Mouse (Mus musculus): Measurements from ENCODE around the gene Pdcd1lg2. TPM values are rescaled to one million over a fixed set of nuclear protein-coding genes. Genes with fewer than 3 reads are reported as not detected.

Pdcd1lg2 gene
- polyA plus RNA-seq, 1 experiment from 2014 or later, result not detected

DNA sequence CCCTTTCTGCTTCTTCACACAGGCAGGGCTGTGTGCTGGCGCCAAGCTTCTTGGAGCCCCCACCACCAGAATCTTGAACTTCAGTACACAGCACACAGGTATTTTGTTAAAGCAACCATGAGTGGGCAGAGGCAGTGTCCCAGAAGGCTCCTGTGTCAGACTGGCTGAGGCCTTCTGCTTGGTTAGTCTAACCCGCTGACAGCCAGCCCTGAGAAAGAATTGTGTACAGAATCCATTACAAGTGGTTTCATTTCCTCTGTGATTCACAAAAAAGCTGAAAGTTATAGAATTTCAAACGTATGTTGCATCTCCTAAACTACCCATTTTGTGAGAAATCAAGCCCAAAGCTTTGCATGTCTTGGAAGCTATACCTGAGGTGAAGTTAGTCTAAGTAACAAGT lies 19.8 kb downstream of the Pdcd1lg2 start:
- no peak overlapping the region for H3K27ac ChIP-seq (replicated peaks)
- no peak for ATAC-seq (replicated peaks)
- H3K4me3 ChIP-seq, result no peak overlapping the region
- no peaks in the 10 kb centered on the region for H3K27me3 ChIP-seq
- no peak overlapping the region for H3K9ac ChIP-seq (replicated peaks)
- no peak overlapping the region for H3K4me2 ChIP-seq (replicated peaks)
- H3K36me3 ChIP-seq, result no peaks in the 10 kb centered on the region
- no peaks in the 10 kb centered on the region for H3K4me1 ChIP-seq
- 85% methylated on average over 3 of the region's 3 CpGs for WGBS
- no peaks in the 10 kb centered on the region for H3K9me3 ChIP-seq

DNA sequence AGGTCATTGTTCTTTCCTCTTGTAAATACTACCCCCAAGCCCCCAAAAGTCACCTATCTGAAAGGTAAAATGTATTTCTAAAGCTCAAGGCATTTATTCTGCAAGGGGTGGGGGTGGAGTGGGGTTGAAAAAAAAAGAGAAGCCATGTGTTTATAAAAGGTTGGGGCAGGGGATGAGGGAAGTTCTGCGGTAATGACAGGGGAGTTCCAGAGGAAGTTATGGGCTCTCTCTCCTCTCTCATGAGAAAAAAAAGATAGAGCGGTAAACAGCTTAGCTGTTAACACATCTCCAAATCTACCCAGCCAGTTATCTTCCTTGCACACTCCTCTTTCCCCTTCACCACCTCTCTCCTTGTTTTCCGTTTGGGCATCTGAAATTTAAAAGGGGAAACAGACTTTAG lies 20.2 kb downstream of the Pdcd1lg2 start:
- H3K4me3 ChIP-seq, result no peak overlapping the region
- no peak overlapping the region for H3K9ac ChIP-seq (replicated peaks)
- no peak overlapping the region for H3K4me2 ChIP-seq (replicated peaks)
- whole genome bisulfite sequencing, result 87% methylated on average over 3 of the region's 3 CpGs
- no peak overlapping the region for H3K27ac ChIP-seq (replicated peaks)
- H3K36me3 ChIP-seq, result no peaks in the 10 kb centered on the region
- H3K9me3 ChIP-seq, result no peaks in the 10 kb centered on the region
- no peaks in the 10 kb centered on the region for H3K27me3 ChIP-seq
- no peaks in the 10 kb centered on the region for H3K4me1 ChIP-seq
- no peak for ATAC-seq (replicated peaks)

DNA sequence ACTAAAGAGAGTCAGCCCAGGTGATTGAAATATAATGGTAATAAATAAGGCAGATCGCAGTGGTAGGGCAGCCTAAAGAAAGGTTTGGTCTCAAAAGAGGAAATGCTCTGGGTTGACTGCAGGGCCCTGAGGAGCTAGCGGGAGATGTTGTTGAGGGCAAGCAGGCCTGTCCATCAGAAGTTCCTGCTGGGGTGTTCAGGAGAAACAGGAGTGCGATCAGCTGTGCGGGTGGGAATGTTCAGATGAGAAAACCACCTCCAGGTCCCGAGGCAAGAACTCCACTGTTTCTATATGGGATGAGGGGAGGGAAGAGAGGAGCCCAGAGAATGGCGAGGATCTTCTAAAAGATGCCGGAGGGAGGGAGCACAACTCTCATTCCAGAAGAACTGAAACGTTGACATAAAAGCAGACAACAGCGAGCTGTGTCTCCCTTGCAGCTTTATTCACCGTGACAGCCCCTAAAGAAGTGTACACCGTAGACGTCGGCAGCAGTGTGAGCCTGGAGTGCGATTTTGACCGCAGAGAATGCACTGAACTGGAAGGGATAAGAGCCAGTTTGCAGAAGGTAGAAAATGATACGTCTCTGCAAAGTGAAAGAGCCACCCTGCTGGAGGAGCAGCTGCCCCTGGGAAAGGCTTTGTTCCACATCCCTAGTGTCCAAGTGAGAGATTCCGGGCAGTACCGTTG lies 26.2 kb downstream of the Pdcd1lg2 start:
- Histone ChIP-seq H3K4me3 (no peak overlapping the region), H3K27ac (replicated peaks) (no peak overlapping the region), H3K9me3 (no peaks in the 10 kb centered on the region), H3K9ac (replicated peaks) (no peak overlapping the region), H3K36me3 (no peaks in the 10 kb centered on the region), H3K4me1 (no peaks in the 10 kb centered on the region), H3K4me2 (replicated peaks) (no peak overlapping the region), H3K27me3 (no peaks in the 10 kb centered on the region)
- ATAC-seq (replicated peaks), result no peak
- WGBS, result 85% methylated on average over 18 of the region's 18 CpGs

DNA sequence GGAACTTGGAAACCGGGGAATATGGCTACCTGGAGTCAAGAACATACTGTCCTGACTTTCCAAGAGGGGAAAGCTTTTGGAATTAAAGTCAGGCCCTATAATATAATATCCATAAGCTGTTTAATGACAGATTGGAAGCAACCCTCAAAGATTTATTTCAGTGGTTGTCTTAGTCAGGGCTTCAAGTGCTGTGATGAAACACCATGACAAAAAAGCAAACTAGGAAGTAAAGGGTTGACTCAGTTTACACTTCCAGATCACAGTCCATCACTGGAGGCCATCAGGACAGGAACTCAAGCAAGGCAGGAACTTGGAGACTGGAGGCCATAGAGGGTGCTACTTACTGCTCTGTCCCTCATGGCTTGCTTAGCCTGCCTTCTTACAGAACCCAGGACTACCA lies 27.1 kb downstream of the Pdcd1lg2 start:
- Histone ChIP-seq H3K36me3 (no peaks in the 10 kb centered on the region), H3K27me3 (no peaks in the 10 kb centered on the region), H3K4me2 (replicated peaks) (no peak overlapping the region), H3K9me3 (no peaks in the 10 kb centered on the region), H3K27ac (replicated peaks) (no peak overlapping the region), H3K4me3 (no peak overlapping the region), H3K4me1 (no peaks in the 10 kb centered on the region), H3K9ac (replicated peaks) (no peak overlapping the region)
- 93% methylated on average over 1 of the region's 1 CpGs for WGBS
- ATAC-seq (replicated peaks), result no peak

DNA sequence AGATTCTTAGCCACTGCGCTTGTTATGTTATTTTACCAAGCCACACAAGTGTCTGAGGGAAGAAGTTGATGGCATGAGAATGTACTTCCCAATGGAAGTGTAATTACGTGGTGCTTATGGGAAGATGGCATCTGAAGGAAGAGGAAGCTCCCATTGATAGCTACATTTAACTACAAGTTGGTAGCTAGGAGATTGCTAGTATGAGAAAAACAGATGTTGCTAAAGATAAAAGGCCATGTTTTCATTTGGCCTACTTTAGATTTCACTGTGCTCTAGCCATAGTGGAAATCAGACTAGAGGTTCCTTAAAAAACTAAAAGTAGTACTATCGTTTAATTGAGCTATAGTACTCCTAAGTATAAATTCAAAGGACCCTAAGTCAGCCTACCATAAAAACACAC lies 28.5 kb downstream of the Pdcd1lg2 start:
- 84% methylated on average over 3 of the region's 3 CpGs for WGBS
- H3K9me3 ChIP-seq, result no peaks in the 10 kb centered on the region
- no peak for ATAC-seq (replicated peaks)
- no peaks in the 10 kb centered on the region for H3K4me1 ChIP-seq
- no peak overlapping the region for H3K4me2 ChIP-seq (replicated peaks)
- H3K4me3 ChIP-seq, result no peak overlapping the region
- H3K27me3 ChIP-seq, result no peaks in the 10 kb centered on the region
- no peak overlapping the region for H3K27ac ChIP-seq (replicated peaks)
- no peaks in the 10 kb centered on the region for H3K36me3 ChIP-seq
- no peak overlapping the region for H3K9ac ChIP-seq (replicated peaks)

DNA sequence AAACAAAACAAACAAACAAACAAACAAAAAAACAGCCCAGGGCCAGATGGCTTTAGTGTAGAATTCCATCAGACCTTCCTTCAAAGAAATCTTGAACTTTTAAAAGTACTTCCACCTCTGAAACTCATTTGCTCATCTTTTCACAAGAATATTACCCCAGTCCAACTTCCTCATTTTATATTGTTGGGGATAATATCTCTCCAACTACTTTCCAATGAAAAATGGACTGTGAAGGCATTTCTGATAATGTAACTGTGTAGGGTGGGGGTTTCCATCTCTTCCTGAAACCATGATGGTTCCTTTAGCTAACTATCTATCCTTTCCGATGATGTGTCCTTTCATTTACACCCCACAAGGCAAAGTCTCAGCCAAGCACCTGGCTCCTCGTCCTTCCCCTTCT lies 31.8 kb downstream of the Pdcd1lg2 start:
- ATAC-seq (replicated peaks), result no peak
- WGBS, result 91% methylated on average over 2 of the region's 2 CpGs

DNA sequence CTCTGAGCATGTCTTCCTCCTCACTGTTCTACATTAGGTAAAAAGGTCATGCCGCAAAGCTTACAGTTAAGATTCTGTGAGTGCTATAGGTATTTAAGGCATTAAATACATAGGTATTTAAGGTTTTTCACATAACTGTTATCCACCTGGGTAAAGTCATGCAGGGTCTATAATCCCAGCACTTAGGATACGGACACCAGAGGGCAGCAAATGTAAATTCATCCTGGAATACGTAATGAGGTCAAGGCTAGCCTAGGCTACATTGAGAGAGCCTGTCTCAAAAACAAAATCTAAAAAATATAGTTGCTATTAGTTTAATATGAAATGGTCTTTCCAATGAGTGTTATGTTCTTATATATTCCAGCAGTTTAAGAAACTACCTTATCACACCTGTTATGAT lies 33.6 kb downstream of the Pdcd1lg2 start:
- Histone ChIP-seq H3K9ac (replicated peaks) (no peak overlapping the region), H3K4me3 (no peak overlapping the region), H3K9me3 (no peaks in the 10 kb centered on the region), H3K4me1 (no peaks in the 10 kb centered on the region), H3K27me3 (no peaks in the 10 kb centered on the region), H3K27ac (replicated peaks) (no peak overlapping the region), H3K4me2 (replicated peaks) (no peak overlapping the region), H3K36me3 (no peaks in the 10 kb centered on the region)
- no peak for ATAC-seq (replicated peaks)
- WGBS, result 91% methylated on average over 3 of the region's 3 CpGs

More for the DNA sequence above, 31.8 kb downstream of the Pdcd1lg2 start:
- Histone ChIP-seq H3K36me3 (no peaks in the 10 kb centered on the region), H3K4me2 (replicated peaks) (no peak overlapping the region), H3K9ac (replicated peaks) (no peak overlapping the region), H3K4me3 (no peak overlapping the region), H3K4me1 (no peaks in the 10 kb centered on the region), H3K9me3 (no peaks in the 10 kb centered on the region), H3K27me3 (no peaks in the 10 kb centered on the region), H3K27ac (replicated peaks) (no peak overlapping the region)

DNA sequence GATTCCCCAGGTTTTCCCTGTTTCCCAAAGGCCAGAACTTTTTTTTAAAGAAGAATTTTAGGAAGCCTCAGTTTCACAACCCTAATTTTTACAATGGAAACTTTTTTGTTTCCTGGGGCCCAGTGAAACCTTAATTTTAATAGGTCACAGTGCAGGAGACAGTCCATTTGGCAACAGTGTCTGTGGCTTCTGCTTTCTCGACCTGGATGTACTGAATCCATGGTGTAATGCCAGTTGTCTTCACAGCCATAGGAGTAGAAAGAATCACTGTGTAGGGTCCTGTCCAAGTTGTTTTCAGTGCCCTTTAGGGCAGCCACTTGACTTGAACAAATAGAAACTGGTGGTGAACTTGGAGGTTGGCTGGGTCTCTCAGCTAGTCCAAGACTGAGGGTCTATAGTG lies 37.7 kb downstream of the Pdcd1lg2 start:
- WGBS, result 83% methylated on average over 1 of the region's 1 CpGs
- H3K36me3 ChIP-seq, result no peaks in the 10 kb centered on the region
- H3K27ac ChIP-seq (replicated peaks), result no peak overlapping the region
- ATAC-seq (replicated peaks), result no peak
- no peaks in the 10 kb centered on the region for H3K4me1 ChIP-seq
- H3K4me3 ChIP-seq, result no peak overlapping the region
- no peaks in the 10 kb centered on the region for H3K9me3 ChIP-seq
- H3K9ac ChIP-seq (replicated peaks), result no peak overlapping the region
- no peak overlapping the region for H3K4me2 ChIP-seq (replicated peaks)
- no peaks in the 10 kb centered on the region for H3K27me3 ChIP-seq

DNA sequence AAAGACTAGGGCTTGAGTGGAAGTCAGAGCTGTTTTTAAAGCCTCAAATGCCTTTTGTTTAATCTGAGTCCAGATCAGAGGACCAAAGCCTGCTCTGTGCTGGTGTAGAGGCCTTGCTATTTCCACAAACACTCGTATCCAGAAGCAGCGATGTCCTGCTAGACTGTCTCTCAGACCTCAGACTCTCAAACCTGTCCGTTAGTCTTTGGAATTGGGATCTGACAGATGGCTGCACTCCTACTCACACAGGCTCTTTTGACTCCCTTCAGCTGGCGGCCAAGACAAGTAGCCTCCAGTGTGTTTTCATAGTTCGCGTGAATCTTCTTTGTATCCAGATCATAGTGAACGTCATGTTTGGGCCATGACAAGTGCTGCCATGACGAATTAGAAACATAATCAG lies 39.7 kb downstream of the Pdcd1lg2 start:
- Histone ChIP-seq H3K4me3 (no peak overlapping the region), H3K4me1 (no peaks in the 10 kb centered on the region), H3K36me3 (no peaks in the 10 kb centered on the region), H3K4me2 (replicated peaks) (no peak overlapping the region), H3K27ac (replicated peaks) (no peak overlapping the region), H3K9ac (replicated peaks) (no peak overlapping the region), H3K27me3 (no peaks in the 10 kb centered on the region), H3K9me3 (no peaks in the 10 kb centered on the region)
- 91% methylated on average over 8 of the region's 8 CpGs for WGBS
- ATAC-seq (replicated peaks), result no peak

DNA sequence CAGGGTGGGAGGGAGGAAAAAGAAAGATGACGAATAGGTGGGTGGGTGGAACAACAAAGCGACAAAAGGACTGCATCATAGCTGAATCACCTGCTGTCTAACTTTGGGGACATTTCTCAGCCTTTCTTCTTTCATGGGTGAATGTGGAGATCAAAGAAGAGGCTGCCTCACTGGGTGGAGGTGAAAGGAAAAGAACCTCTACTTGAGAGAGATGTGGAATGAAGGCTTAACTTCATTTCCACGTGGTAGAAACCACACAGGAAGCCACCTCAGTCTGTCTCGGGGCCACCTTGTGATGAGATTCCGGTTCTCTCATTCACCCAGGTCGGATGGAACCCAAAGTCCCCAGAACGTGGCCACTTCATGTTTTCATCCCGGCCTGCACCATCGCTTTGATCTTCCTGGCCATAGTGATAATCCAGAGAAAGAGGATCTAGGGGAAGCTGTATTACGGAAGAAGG lies 43.5 kb downstream of the Pdcd1lg2 start:
- Histone ChIP-seq H3K4me1 (no peaks in the 10 kb centered on the region), H3K9me3 (no peaks in the 10 kb centered on the region), H3K9ac (replicated peaks) (no peak overlapping the region), H3K36me3 (no peaks in the 10 kb centered on the region), H3K4me3 (no peak overlapping the region), H3K27ac (replicated peaks) (no peak overlapping the region), H3K27me3 (no peaks in the 10 kb centered on the region), H3K4me2 (replicated peaks) (no peak overlapping the region)
- WGBS, result 86% methylated on average over 10 of the region's 10 CpGs
- ATAC-seq (replicated peaks), result no peak

DNA sequence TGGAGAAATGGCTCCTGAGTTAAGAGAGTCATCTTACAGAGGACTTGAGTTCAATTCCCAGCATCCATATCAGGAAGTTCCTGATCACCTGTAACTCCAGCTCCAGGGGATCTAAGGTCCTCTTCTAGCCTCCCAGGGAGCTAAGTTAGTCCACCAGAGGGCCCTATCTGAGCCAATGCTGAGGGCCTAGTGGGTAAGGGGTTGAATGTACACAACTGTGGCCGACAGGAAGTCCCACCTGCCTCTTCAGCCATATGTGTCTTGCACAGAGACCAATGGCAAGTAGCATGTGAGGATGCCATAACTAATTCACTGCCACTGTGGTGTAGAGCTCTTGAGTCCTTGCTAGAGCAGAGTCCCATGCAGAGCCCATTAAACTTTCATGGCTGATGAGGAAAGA lies 44.4 kb downstream of the Pdcd1lg2 start:
- 81% methylated on average over 1 of the region's 1 CpGs for WGBS
- no peak for ATAC-seq (replicated peaks)
- no peaks in the 10 kb centered on the region for H3K27me3 ChIP-seq
- H3K36me3 ChIP-seq, result no peaks in the 10 kb centered on the region
- H3K9me3 ChIP-seq, result no peaks in the 10 kb centered on the region
- H3K4me3 ChIP-seq, result no peak overlapping the region
- H3K9ac ChIP-seq (replicated peaks), result no peak overlapping the region
- no peak overlapping the region for H3K4me2 ChIP-seq (replicated peaks)
- no peaks in the 10 kb centered on the region for H3K4me1 ChIP-seq
- no peak overlapping the region for H3K27ac ChIP-seq (replicated peaks)

DNA sequence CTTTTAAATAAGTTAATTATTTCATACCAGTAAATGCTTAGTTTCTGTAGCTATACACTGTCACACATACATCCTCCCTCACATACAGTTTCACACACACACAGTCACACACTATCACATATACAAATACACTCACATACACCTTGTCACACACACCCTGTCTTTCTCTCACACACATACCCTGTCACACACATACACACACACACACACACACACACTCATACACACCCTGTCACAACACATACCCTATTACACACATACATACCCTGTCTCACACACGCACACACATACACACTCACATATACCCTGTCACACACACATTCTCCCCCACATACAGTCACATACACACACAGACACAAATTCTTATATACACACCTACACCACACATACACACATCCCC lies 47.3 kb downstream of the Pdcd1lg2 start:
- no peaks in the 10 kb centered on the region for H3K9me3 ChIP-seq
- H3K4me1 ChIP-seq, result no peaks in the 10 kb centered on the region
- H3K9ac ChIP-seq (replicated peaks), result no peak overlapping the region
- no peaks in the 10 kb centered on the region for H3K27me3 ChIP-seq
- no peaks in the 10 kb centered on the region for H3K36me3 ChIP-seq
- H3K4me3 ChIP-seq, result no peak overlapping the region
- H3K4me2 ChIP-seq (replicated peaks), result no peak overlapping the region
- ATAC-seq (replicated peaks), result no peak
- no peak overlapping the region for H3K27ac ChIP-seq (replicated peaks)
- 97% methylated on average over 1 of the region's 1 CpGs for WGBS

DNA sequence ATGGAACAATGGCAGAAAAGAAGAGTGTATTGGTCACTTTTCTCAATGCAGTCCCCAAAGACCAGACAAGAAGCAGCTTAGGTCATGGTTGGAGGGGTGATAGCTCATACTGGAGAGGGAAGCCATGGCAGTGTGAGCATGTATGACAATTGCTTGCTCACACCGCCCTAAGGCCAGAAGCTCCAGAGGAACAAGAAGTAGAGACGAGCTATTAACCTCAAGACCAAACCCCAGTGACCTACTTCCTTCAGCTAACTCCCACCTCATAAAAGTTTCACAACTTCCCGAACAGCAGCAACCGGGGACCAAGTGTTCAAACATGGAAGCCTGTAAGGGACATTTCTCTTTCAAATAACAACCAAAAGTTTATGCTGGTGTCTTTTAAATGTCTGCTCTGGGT lies 51.7 kb downstream of the Pdcd1lg2 start:
- WGBS, result 91% methylated on average over 4 of the region's 4 CpGs
- Histone ChIP-seq H3K4me1 (no peaks in the 10 kb centered on the region), H3K4me3 (no peak overlapping the region), H3K27ac (replicated peaks) (no peak overlapping the region), H3K27me3 (no peaks in the 10 kb centered on the region), H3K9ac (replicated peaks) (no peak overlapping the region), H3K9me3 (no peaks in the 10 kb centered on the region), H3K36me3 (no peaks in the 10 kb centered on the region), H3K4me2 (replicated peaks) (no peak overlapping the region)
- ATAC-seq (replicated peaks), result no peak

Measured in forebrain, embryonic 15.5 days (tissue).